Mouse (Mus musculus) myocyte (in vitro differentiated cells): ENCODE measurements around the gene Pcbd1. TPM values are rescaled to one million over a fixed set of nuclear protein-coding genes. Genes with fewer than 3 reads are reported as not detected.
"Not testable (repeated sequence)": the region's sequence is repeated elsewhere in the genome, so short reads cannot be mapped to it uniquely, and the experiment has no call there.

Experiments used
- H3K27me3 ChIP-seq: one replicate; pipeline ENCODE4 v1.6.1; 2011; ENCODE audit not compliant: control insufficient read depth, insufficient read depth, insufficient read length
- H3K36me3 ChIP-seq: one replicate; pipeline ENCODE4 v1.6.1; 2011; ENCODE audit not compliant: control insufficient read depth, insufficient read depth
- H3K4me2 ChIP-seq: one replicate; pipeline ENCODE4 v1.6.1; 2011; ENCODE audit warnings: low read depth, control low read depth
- H3K4me3 ChIP-seq: one replicate; pipeline ENCODE4 v1.5.1; 2011; ENCODE audit warnings: mild to moderate bottlenecking, control low read depth, moderate library complexity
- H3K79me2 ChIP-seq: one replicate; pipeline ENCODE4 v1.6.1; 2011; ENCODE audit not compliant: control insufficient read depth, insufficient read depth
- H3ac ChIP-seq: one replicate; pipeline ENCODE4 v1.6.1; 2011; ENCODE audit not compliant: control insufficient read depth, insufficient read length
- CEBPB ChIP-seq: IDR thresholded peaks from 2 replicates; pipeline ENCODE4 v1.6.1; 2011; ENCODE audit warnings: mild to moderate bottlenecking, moderate library complexity; ENCODE audit not compliant: poor library complexity, insufficient read depth, severe bottlenecking
- E2F4 ChIP-seq: IDR thresholded peaks from one replicate; pipeline ENCODE4 v1.6.1; 2011; ENCODE audit warnings: mild to moderate bottlenecking, control low read depth, moderate library complexity; ENCODE audit not compliant: insufficient read depth
- MAX ChIP-seq: IDR thresholded peaks from one replicate; pipeline ENCODE4 v1.6.1; 2011; ENCODE audit warnings: low read depth, mild to moderate bottlenecking, control low read depth
- MYOD1 ChIP-seq, 3 experiments: IDR thresholded peaks; one replicate each; pipeline ENCODE4 v1.6.1; 2011; ENCODE audit warnings: control low read depth in 2 of 3, low read depth in 2 of 3, mild to moderate bottlenecking in 2 of 3, moderate library complexity in 1 of 3; ENCODE audit not compliant: insufficient read length in 2 of 3, control insufficient read depth in 1 of 3
- MYOG ChIP-seq, 3 experiments: IDR thresholded peaks; one replicate each; pipeline ENCODE4 v1.6.1; 2011; ENCODE audit warnings: control low read depth in 2 of 3, low read depth in 2 of 3, mild to moderate bottlenecking in 2 of 3; ENCODE audit not compliant: insufficient read length in 2 of 3, control insufficient read depth in 1 of 3, insufficient read depth in 1 of 3
- POLR2A ChIP-seq: IDR thresholded peaks from one replicate; pipeline ENCODE4 v1.6.1; 2011; ENCODE audit warnings: low read depth, mild to moderate bottlenecking, control low read depth, moderate library complexity; ENCODE audit not compliant: insufficient read length
- POLR2AphosphoS2 ChIP-seq: IDR thresholded peaks from one replicate; pipeline ENCODE4 v1.6.1; 2011; ENCODE audit warnings: low read depth, control low read depth; ENCODE audit not compliant: insufficient read length
- REST ChIP-seq: IDR thresholded peaks from one replicate; pipeline ENCODE4 v1.6.1; 2011; ENCODE audit warnings: mild to moderate bottlenecking, control low read depth, moderate library complexity; ENCODE audit not compliant: insufficient read depth, insufficient read length
- SRF ChIP-seq: IDR thresholded peaks from one replicate; pipeline ENCODE4 v1.6.1; 2011; ENCODE audit warnings: low read depth; ENCODE audit not compliant: control insufficient read depth, insufficient read length
- TCF12 ChIP-seq: IDR thresholded peaks from one replicate; pipeline ENCODE4 v1.6.1; 2011; ENCODE audit warnings: mild to moderate bottlenecking, control low read depth; ENCODE audit not compliant: poor library complexity, insufficient read depth, severe bottlenecking
- TCF3 ChIP-seq: IDR thresholded peaks from one replicate; pipeline ENCODE4 v1.6.1; 2011; ENCODE audit warnings: low read depth, control low read depth; ENCODE audit not compliant: insufficient read length
- USF1 ChIP-seq: IDR thresholded peaks from one replicate; pipeline ENCODE4 v1.6.1; 2011; ENCODE audit warnings: low read depth, mild to moderate bottlenecking, control low read depth, moderate library complexity
- polyA plus RNA-seq: library from polyadenylated mRNA; unstranded; fragments of >200 nt; fragmentation: generic; extraction: Trizol; gene quantifications from one replicate; pipeline ENCODE4 v1.2.1, GENCODE M21; 2012; ENCODE audit warnings: missing spikeins

Gene Pcbd1
- polyA plus RNA-seq, 1 experiment, result 2.9 TPM

GRCm38 (mm10) chr10:61088468-61088867 is 663 bp upstream of the Pcbd1 start:
- no peak overlapping the region for H3ac ChIP-seq
- H3K36me3 ChIP-seq, result no peaks in the 10 kb centered on the region

GRCm38 (mm10) chr10:61091866-61092265 is 2.7 kb downstream of the Pcbd1 start:
- Histone ChIP-seq H3K4me2 (no peak overlapping the region), H3K79me2 (no peaks in the 10 kb centered on the region), H3K36me3 (no peaks in the 10 kb centered on the region), H3K4me3 (no peak overlapping the region), H3K27me3 (no peaks in the 10 kb centered on the region), H3ac (no peak overlapping the region)
- no peak for TF ChIP-seq MYOG (IDR thresholded peaks at IDR 0.05; ENCODE audit: control insufficient read depth in 1 of 3, insufficient read depth in 1 of 3, insufficient read length in 2 of 3, low read depth in 2 of 3)
- no peak for TF ChIP-seq CEBPB
- no peak for TF ChIP-seq MAX
- no peak for TF ChIP-seq USF1
- TF ChIP-seq SRF, result no peak
- TF ChIP-seq POLR2AphosphoS2, result no peak
- TF ChIP-seq POLR2A, result no peak
- TF ChIP-seq TCF3, result no peak

More at GRCm38 (mm10) chr10:61088468-61088867, 663 bp upstream of the Pcbd1 start:
- H3K79me2 ChIP-seq, result no peaks in the 10 kb centered on the region
- no peak overlapping the region for H3K4me2 ChIP-seq
- H3K27me3 ChIP-seq, result no peaks in the 10 kb centered on the region
- TF ChIP-seq REST (no peak), MAX (no peak), SRF (no peak), MYOG (IDR thresholded peaks at IDR 0.05; ENCODE audit: control insufficient read depth in 1 of 3, insufficient read depth in 1 of 3, insufficient read length in 2 of 3, low read depth in 2 of 3) (no peak), POLR2AphosphoS2 (no peak), TCF12 (no peak)
- no peak overlapping the region for H3K4me3 ChIP-seq

- Histone ChIP-seq H3K4me3 (no peak overlapping the region), H3K4me2 (no peak overlapping the region), H3K27me3 (no peaks in the 10 kb centered on the region), H3ac (no peak overlapping the region), H3K36me3 (peaks cover 76% of the 10 kb centered on the region), H3K79me2 (no peaks in the 10 kb centered on the region)
- no peak for TF ChIP-seq TCF3
- no peak for TF ChIP-seq SRF
- no peak for TF ChIP-seq MAX
- TF ChIP-seq POLR2A, result no peak
- TF ChIP-seq MYOG (IDR thresholded peaks at IDR 0.05; ENCODE audit: control insufficient read depth in 1 of 3, insufficient read depth in 1 of 3, insufficient read length in 2 of 3, low read depth in 2 of 3), result no peak
- no peak for TF ChIP-seq TCF12
- no peak for TF ChIP-seq POLR2AphosphoS2
- no peak for TF ChIP-seq USF1
- TF ChIP-seq MYOD1 (IDR thresholded peaks at IDR 0.05; ENCODE audit: control insufficient read depth in 1 of 3, insufficient read length in 2 of 3, low read depth in 2 of 3), result no peak
- TF ChIP-seq REST, result no peak
- no peak for TF ChIP-seq CEBPB
- no peak for TF ChIP-seq E2F4
These were observed 14.5 kb downstream of the Pcbd1 start for GRCm38 (mm10) chr10:61103564-61104114.

- no peak for TF ChIP-seq POLR2AphosphoS2
- peak; percentile 73 for TF ChIP-seq CEBPB
- H3K36me3 ChIP-seq, result peaks cover 33% of the 10 kb centered on the region
These were observed 25.2 kb downstream of the Pcbd1 start for GRCm38 (mm10) chr10:61114246-61114720.

GRCm38 (mm10) chr10:61121732-61122131 is 32.6 kb downstream of the Pcbd1 start:
- not testable (repeated sequence) for H3K4me2 ChIP-seq

More at GRCm38 (mm10) chr10:61114246-61114720, 25.2 kb downstream of the Pcbd1 start:
- Histone ChIP-seq H3K4me2 (no peak overlapping the region), H3K79me2 (no peaks in the 10 kb centered on the region), H3K27me3 (no peaks in the 10 kb centered on the region), H3ac (no peak overlapping the region), H3K4me3 (no peak overlapping the region)

More at GRCm38 (mm10) chr10:61121732-61122131, 32.6 kb downstream of the Pcbd1 start:
- not testable (repeated sequence) for H3K79me2 ChIP-seq, H3ac ChIP-seq, H3K27me3 ChIP-seq, H3K4me3 ChIP-seq
- peaks cover 40% of the 10 kb centered on the region for H3K36me3 ChIP-seq
